Mouse (Mus musculus): ENCODE measurements around the gene Susd6. TPM values are rescaled to one million over a fixed set of nuclear protein-coding genes. Genes with fewer than 3 reads are reported as not detected.

Susd6 gene
- polyA plus RNA-seq, 1 experiment from 2014 or later = 11.6 TPM

DNA sequence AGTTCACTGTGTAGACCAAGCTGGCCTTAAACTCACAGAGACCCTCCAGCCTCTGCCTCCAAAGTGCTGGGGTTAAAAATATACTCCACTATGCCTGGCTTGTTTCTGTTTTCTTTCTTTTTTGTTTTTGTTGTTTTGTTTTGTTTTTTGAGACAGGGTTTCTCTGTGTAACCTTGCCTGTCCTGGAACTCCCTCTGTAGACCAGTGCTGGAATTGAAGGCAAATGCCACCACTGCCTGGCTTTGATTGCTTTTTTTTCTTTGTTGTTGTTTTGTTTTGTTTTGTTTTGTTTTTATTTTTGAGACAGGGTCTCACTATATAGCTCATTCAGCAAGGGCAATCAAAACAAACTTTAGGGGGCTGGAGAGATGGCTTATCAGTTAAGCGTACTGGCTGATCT is 11.1 kb downstream of the Susd6 start:
- no peak for ATAC-seq (ENCODE audit: low read depth)
- Histone ChIP-seq H3K36me3 (ENCODE audit: control insufficient read depth, insufficient read depth, low read length) (no peaks in the 10 kb centered on the region), H3K4me3 (ENCODE audit: low read depth, low read length) (no peak overlapping the region), H3K4me2 (ENCODE audit: low read depth, low read length) (no peak overlapping the region), H3K9me3 (ENCODE audit: control insufficient read depth, low read length) (no peaks in the 10 kb centered on the region), H3K27ac (ENCODE audit: low read depth, low read length) (no peak overlapping the region), H3K4me1 (ENCODE audit: control insufficient read depth, insufficient read depth, low read length) (peaks cover 10% of the 10 kb centered on the region; the same call in 1 of the 2 replicates), H3K9ac (replicated peaks; ENCODE audit: low read depth, low read length) (no peak overlapping the region), H3K27me3 (ENCODE audit: control insufficient read depth, insufficient read depth, low read length) (no peaks in the 10 kb centered on the region)
- 93% methylated on average over 1 of the region's 1 CpGs for WGBS

DNA sequence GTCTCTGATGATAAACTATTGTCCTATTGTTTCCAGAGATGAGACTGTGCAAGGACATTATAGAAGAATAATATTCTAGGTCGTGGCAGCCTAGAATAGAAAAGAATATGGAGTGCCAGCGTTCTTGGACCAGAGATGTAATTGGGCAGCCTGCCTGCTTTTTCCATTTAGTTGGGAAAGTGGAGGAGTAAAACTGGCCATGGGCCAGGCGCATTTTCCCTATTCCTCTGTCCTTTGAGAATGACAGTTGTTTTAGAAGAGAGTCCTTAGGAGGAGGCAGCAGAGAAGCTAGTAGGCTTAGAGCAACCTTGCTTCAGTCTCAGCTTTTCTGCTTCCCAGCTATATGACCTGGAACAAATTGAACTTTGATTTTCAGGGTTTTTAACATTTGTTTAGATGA is 13.6 kb downstream of the Susd6 start:
- H3K36me3 ChIP-seq (ENCODE audit: control insufficient read depth, insufficient read depth, low read length) = no peaks in the 10 kb centered on the region
- H3K9ac ChIP-seq (replicated peaks; ENCODE audit: low read depth, low read length) = no peak overlapping the region
- no peak overlapping the region for H3K27ac ChIP-seq (ENCODE audit: low read depth, low read length)
- no peak overlapping the region for H3K4me2 ChIP-seq (ENCODE audit: low read depth, low read length)
- peaks cover 23% of the 10 kb centered on the region for H3K4me1 ChIP-seq (ENCODE audit: control insufficient read depth, insufficient read depth, low read length)
- WGBS = 38% methylated on average over 3 of the region's 3 CpGs
- H3K4me3 ChIP-seq (ENCODE audit: low read depth, low read length) = no peak overlapping the region
- H3K27me3 ChIP-seq (ENCODE audit: control insufficient read depth, insufficient read depth, low read length) = no peaks in the 10 kb centered on the region
- H3K9me3 ChIP-seq (ENCODE audit: control insufficient read depth, low read length) = no peaks in the 10 kb centered on the region
- ATAC-seq (ENCODE audit: low read depth) = no peak

DNA sequence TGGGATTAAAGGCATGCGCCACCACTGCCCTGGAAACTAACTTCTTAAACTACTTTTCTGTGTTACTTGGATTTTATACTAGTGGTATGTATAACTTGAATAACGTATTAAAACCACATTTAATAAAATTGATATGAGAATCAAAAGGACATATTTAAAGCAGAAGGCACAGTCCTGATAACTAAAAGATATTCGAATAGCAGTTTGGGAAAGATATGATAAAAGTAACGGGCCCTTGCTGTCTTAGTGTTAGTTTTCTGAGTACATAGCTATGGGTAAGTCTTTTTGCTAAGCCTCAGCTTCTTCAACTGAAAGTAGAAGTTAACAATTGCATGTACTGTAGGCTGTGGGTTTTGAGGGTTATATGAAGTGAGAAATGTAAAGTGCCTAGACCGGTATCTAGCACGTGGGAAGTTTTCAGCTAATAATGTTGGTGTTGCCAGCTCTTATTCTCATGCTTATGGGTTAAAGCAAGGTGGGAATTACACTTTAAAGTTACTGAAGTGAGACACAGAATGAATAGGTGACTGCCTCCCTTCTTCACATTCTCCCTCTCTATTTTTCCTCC is 14.6 kb downstream of the Susd6 start:
- 94% methylated on average over 6 of the region's 6 CpGs for WGBS
- H3K27ac ChIP-seq (ENCODE audit: low read depth, low read length) = no peak overlapping the region
- peaks cover 24% of the 10 kb centered on the region for H3K4me1 ChIP-seq (ENCODE audit: control insufficient read depth, insufficient read depth, low read length)
- no peaks in the 10 kb centered on the region for H3K27me3 ChIP-seq (ENCODE audit: control insufficient read depth, insufficient read depth, low read length)
- H3K36me3 ChIP-seq (ENCODE audit: control insufficient read depth, insufficient read depth, low read length) = no peaks in the 10 kb centered on the region
- ATAC-seq (ENCODE audit: low read depth) = no peak
- H3K4me2 ChIP-seq (ENCODE audit: low read depth, low read length) = no peak overlapping the region
- no peaks in the 10 kb centered on the region for H3K9me3 ChIP-seq (ENCODE audit: control insufficient read depth, low read length)
- no peak overlapping the region for H3K4me3 ChIP-seq (ENCODE audit: low read depth, low read length)
- H3K9ac ChIP-seq (replicated peaks; ENCODE audit: low read depth, low read length) = no peak overlapping the region

DNA sequence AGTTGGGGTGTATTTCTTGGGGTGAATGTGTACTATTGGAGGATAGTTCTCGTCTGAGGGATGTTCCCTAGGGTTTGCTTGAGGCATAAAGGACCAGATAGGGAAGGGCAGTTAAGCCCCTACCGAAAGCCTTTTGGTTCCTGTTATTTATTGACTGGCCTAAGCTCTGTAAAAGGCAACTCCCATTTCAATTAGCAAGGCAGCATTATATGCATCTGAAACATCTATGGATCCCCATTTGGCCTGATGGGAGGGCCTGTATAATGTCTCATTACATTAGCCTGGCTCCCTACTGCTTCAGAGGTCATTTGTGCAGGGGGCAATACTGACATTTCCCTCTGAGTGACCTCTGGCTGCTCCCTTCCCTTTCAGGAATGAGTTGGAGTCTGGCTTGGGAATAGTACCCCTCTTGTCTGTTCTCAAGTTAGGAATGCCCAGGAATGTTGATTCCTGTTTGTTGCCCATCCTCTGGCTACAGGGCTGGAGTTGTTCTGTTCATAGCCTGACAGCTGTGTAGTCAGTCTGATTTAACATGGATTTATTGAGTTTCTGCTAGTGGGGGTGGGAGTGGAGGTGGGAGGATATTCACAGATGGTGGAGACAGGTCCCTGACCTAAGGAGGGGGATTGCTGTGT is 17.3 kb downstream of the Susd6 start:
- no peak for ATAC-seq (ENCODE audit: low read depth)
- no peak overlapping the region for H3K27ac ChIP-seq (ENCODE audit: low read depth, low read length)
- no peaks in the 10 kb centered on the region for H3K9me3 ChIP-seq (ENCODE audit: control insufficient read depth, low read length)
- WGBS = 4% methylated on average over 2 of the region's 2 CpGs
- no peaks in the 10 kb centered on the region for H3K27me3 ChIP-seq (ENCODE audit: control insufficient read depth, insufficient read depth, low read length)
- no peak overlapping the region for H3K9ac ChIP-seq (replicated peaks; ENCODE audit: low read depth, low read length)
- no peaks in the 10 kb centered on the region for H3K36me3 ChIP-seq (ENCODE audit: control insufficient read depth, insufficient read depth, low read length)
- H3K4me2 ChIP-seq (ENCODE audit: low read depth, low read length) = no peak overlapping the region
- H3K4me3 ChIP-seq (ENCODE audit: low read depth, low read length) = no peak overlapping the region
- peaks cover 24% of the 10 kb centered on the region for H3K4me1 ChIP-seq (ENCODE audit: control insufficient read depth, insufficient read depth, low read length)

DNA sequence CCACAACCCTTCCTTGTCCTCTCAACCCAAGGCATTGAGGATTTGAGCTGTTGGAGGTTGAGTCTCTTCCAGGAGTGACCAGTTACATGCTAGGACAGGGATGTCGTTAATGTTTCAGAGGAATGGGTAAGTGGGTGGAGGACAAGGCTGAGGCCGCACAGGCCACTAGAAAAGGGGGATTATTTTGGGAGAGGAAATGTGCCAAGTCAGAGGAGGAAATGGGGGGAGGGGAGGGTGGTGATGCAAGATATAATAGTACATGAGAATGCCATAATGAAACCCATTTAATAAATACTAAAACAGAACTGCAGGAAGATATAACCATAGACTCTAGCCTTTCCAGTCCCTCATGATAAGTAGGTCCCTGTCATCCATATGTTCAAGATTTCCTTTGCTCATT is 19.7 kb downstream of the Susd6 start:
- Histone ChIP-seq H3K4me1 (ENCODE audit: control insufficient read depth, insufficient read depth, low read length) (peaks cover 14% of the 10 kb centered on the region), H3K36me3 (ENCODE audit: control insufficient read depth, insufficient read depth, low read length) (no peaks in the 10 kb centered on the region), H3K4me3 (ENCODE audit: low read depth, low read length) (no peak overlapping the region), H3K27me3 (ENCODE audit: control insufficient read depth, insufficient read depth, low read length) (no peaks in the 10 kb centered on the region), H3K9ac (replicated peaks; ENCODE audit: low read depth, low read length) (no peak overlapping the region), H3K4me2 (ENCODE audit: low read depth, low read length) (no peak overlapping the region), H3K27ac (ENCODE audit: low read depth, low read length) (no peak overlapping the region), H3K9me3 (ENCODE audit: control insufficient read depth, low read length) (no peaks in the 10 kb centered on the region)
- 82% methylated on average over 2 of the region's 2 CpGs for WGBS
- no peak for ATAC-seq (ENCODE audit: low read depth)

DNA sequence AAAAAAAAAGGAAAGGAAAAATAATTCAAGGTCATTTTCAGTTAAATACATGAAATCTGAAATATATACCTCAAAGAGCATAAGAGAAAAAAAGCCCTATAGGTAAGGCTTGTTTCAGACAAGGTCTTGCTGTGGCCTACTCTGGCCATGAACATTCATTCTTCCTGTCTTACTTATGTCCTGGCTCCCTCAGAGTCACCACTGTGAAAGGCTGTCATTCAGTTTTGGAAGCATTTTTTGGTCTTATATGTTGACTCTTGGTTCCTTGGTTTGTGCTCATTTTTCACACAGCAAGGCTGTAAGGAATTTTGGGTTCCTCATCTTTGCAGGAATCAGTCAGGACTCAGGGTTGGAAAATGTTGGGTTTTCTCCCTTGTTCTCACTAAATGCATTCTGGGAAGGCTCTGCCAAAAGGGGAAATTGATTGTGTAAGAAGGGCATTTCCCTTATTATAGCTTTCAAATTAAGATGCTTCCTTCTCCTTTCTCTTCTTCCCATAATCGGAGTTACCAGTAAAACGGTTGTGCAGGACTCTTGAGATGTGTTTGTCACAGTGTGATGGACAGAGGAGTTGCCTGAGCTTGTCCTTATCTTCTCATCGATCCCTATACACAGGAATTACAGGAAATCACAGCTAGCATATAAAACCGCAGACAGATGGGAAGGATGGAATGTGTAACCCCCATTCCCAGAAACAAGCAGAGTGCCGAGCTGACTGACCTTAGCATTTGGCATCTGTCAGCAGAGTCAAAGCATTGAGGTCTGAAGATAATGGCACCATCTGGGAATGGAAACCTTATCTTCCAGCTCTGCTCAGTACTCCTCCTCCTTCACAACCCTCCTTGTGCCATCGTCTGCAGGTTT is 21.6 kb downstream of the Susd6 start:
- Histone ChIP-seq H3K4me1 (ENCODE audit: control insufficient read depth, insufficient read depth, low read length) (peaks cover 15% of the 10 kb centered on the region), H3K27ac (ENCODE audit: low read depth, low read length) (peak overlapping the region; percentile 12; the same call in 1 of the 2 replicates), H3K4me2 (ENCODE audit: low read depth, low read length) (no peak overlapping the region), H3K36me3 (ENCODE audit: control insufficient read depth, insufficient read depth, low read length) (no peaks in the 10 kb centered on the region), H3K27me3 (ENCODE audit: control insufficient read depth, insufficient read depth, low read length) (no peaks in the 10 kb centered on the region), H3K4me3 (ENCODE audit: low read depth, low read length) (no peak overlapping the region), H3K9me3 (ENCODE audit: control insufficient read depth, low read length) (no peaks in the 10 kb centered on the region), H3K9ac (replicated peaks; ENCODE audit: low read depth, low read length) (no peak overlapping the region)
- 53% methylated on average over 6 of the region's 6 CpGs for WGBS
- ATAC-seq (ENCODE audit: low read depth) = no peak

DNA sequence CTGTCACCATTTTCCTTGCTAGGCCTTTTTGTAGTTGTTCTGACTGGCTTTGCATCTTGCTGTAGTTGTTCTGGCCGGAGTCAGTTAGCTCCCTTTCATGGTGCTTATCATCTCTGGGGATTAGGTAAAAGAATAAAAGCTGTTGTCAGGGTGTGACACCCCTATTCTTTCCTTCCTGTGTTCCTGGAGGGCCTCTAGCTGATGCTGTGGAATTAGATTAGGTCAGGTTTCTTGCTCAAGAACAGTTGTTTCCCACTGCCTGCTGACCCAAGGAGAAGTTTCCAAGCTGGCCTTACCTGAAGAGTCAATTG is 22.2 kb downstream of the Susd6 start:
- H3K9me3 ChIP-seq (ENCODE audit: control insufficient read depth, low read length) = no peaks in the 10 kb centered on the region
- H3K4me2 ChIP-seq (ENCODE audit: low read depth, low read length) = no peak overlapping the region
- H3K27ac ChIP-seq (ENCODE audit: low read depth, low read length) = peak overlapping the region; percentile 12; the same call in 1 of the 2 replicates
- H3K27me3 ChIP-seq (ENCODE audit: control insufficient read depth, insufficient read depth, low read length) = no peaks in the 10 kb centered on the region
- no peaks in the 10 kb centered on the region for H3K36me3 ChIP-seq (ENCODE audit: control insufficient read depth, insufficient read depth, low read length)
- peaks cover 9% of the 10 kb centered on the region for H3K4me1 ChIP-seq (ENCODE audit: control insufficient read depth, insufficient read depth, low read length)
- ATAC-seq (ENCODE audit: low read depth) = no peak
- no peak overlapping the region for H3K4me3 ChIP-seq (ENCODE audit: low read depth, low read length)
- WGBS = 79% methylated on average over 1 of the region's 1 CpGs
- no peak overlapping the region for H3K9ac ChIP-seq (replicated peaks; ENCODE audit: low read depth, low read length)

DNA sequence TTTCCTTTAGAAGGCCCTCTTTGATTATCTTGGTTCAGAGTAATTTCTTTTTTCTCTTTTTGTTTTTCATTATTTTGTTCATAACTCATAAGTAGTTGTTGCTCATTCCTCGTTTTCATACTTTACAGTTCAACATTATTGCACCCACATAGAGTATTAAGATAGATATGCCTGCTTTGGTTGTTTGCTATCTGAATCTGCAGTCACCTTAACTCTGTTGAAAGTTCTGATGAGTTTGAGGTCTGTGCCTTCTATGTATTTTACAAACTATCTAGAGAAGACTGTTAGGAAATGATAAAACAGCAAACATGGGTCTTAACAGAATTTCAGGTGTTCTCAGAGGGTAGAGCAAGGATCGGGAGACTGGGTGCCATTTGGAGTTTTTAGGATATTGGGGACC is 23.1 kb downstream of the Susd6 start:
- Histone ChIP-seq H3K27ac (ENCODE audit: low read depth, low read length) (no peak overlapping the region), H3K4me2 (ENCODE audit: low read depth, low read length) (no peak overlapping the region), H3K9ac (replicated peaks; ENCODE audit: low read depth, low read length) (no peak overlapping the region), H3K27me3 (ENCODE audit: control insufficient read depth, insufficient read depth, low read length) (no peaks in the 10 kb centered on the region), H3K9me3 (ENCODE audit: control insufficient read depth, low read length) (no peaks in the 10 kb centered on the region), H3K36me3 (ENCODE audit: control insufficient read depth, insufficient read depth, low read length) (no peaks in the 10 kb centered on the region), H3K4me1 (ENCODE audit: control insufficient read depth, insufficient read depth, low read length) (peaks cover 5% of the 10 kb centered on the region; the same call in 1 of the 2 replicates), H3K4me3 (ENCODE audit: low read depth, low read length) (no peak overlapping the region)
- ATAC-seq (ENCODE audit: low read depth) = no peak
- WGBS = 95% methylated on average over 2 of the region's 2 CpGs

DNA sequence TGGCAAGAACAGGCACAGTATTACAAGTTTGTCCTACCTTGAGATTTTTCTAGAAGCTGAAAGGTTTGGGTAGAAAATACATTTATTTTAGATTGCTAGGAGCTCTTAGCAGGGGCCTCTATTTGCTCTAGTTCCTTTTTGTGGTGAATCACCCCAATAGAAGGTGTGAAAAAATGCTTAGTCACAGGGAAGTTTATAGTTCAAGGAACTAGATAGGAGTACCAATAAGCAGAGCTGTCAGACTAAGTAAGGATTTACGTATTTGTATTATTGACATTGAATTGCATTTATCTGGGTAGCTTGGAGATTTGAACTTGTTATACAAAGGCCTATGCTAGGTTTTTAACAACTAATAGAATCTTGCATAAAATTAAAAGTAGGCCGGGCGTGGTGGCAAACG is 23.6 kb downstream of the Susd6 start:
- Histone ChIP-seq H3K4me1 (ENCODE audit: control insufficient read depth, insufficient read depth, low read length) (peaks cover 4% of the 10 kb centered on the region; the same call in 1 of the 2 replicates), H3K9me3 (ENCODE audit: control insufficient read depth, low read length) (no peaks in the 10 kb centered on the region), H3K4me3 (ENCODE audit: low read depth, low read length) (no peak overlapping the region), H3K27me3 (ENCODE audit: control insufficient read depth, insufficient read depth, low read length) (no peaks in the 10 kb centered on the region), H3K4me2 (ENCODE audit: low read depth, low read length) (no peak overlapping the region), H3K9ac (replicated peaks; ENCODE audit: low read depth, low read length) (no peak overlapping the region), H3K36me3 (ENCODE audit: control insufficient read depth, insufficient read depth, low read length) (no peaks in the 10 kb centered on the region), H3K27ac (ENCODE audit: low read depth, low read length) (no peak overlapping the region)
- 96% methylated on average over 4 of the region's 4 CpGs for whole genome bisulfite sequencing
- no peak for ATAC-seq (ENCODE audit: low read depth)

All from neural tube, embryonic 14.5 days (tissue).